Mouse (Mus musculus) cortical plate, adult 2 months (tissue): Measurements from ENCODE around the gene Gm21954.

Experiments used
- CTCF ChIP-seq: fragments of 200-500 bp; IDR thresholded peaks from 2 replicates; pipeline ENCODE4 v1.5.1; 2011; ENCODE audit warnings: mild to moderate bottlenecking, control low read depth, low read length; ENCODE audit not compliant: insufficient read depth; ENCODE audit errors: extremely low read depth
- POLR2A ChIP-seq: fragments of 200-500 bp; IDR thresholded peaks from 2 replicates; pipeline ENCODE4 v1.6.1; 2011; ENCODE audit warnings: mild to moderate bottlenecking, low read length, control low read depth; ENCODE audit not compliant: insufficient read depth; ENCODE audit errors: extremely low read depth

- TF ChIP-seq CTCF (no peak), POLR2A (no peak)
Observed at GRCm38 (mm10) chr3:55479306-55479705, 7.3 kb upstream of the Gm21954 start.
